Mouse (Mus musculus): ENCODE measurements at regions not wholly inside any gene's neighbourhood (a gene's known extent, or its start where the extent isn't known, plus 50 kb on each side); places are given as distances from the start of the nearest gene placed in this dataset.

- H3K27ac ChIP-seq (ENCODE audit: insufficient read depth, low read length): no peak overlapping the region
- H3K4me3 ChIP-seq (ENCODE audit: extremely low read depth, insufficient read depth, insufficient read length): no peak overlapping the region
- DNase-seq (ENCODE audit: low read depth in 1 of 2, low spot score in 2 of 2): no peak
- no peaks in the 10 kb centered on the region for H3K4me1 ChIP-seq (ENCODE audit: control insufficient read depth, insufficient read depth, insufficient read length)
- WGBS: 62% methylated on average over 5 of the region's 5 CpGs
- TF ChIP-seq CTCF (IDR thresholded peaks at IDR 0.05; ENCODE audit: extremely low read depth, insufficient read depth, insufficient read length, insufficient replicate concordance) (no peak), POLR2A (IDR thresholded peaks at IDR 0.05; ENCODE audit: low read depth, low read length) (no peak)
- no peaks in the 10 kb centered on the region for H3K27me3 ChIP-seq (ENCODE audit: control insufficient read depth, insufficient read depth, low read length)
- no peaks in the 10 kb centered on the region for H3K36me3 ChIP-seq (ENCODE audit: control insufficient read depth, insufficient read depth, low read length)
Measured at GRCm38 (mm10) chr4:45689572-45689971, 109.2 kb upstream of the Aldh1b1 start.

GRCm38 (mm10) chr4:45688233-45688632 lies 110.6 kb upstream of the Aldh1b1 start:
- 14% methylated on average over 7 of the region's 7 CpGs for WGBS

GRCm38 (mm10) chr4:45685031-45685430 lies 113.8 kb upstream of the Aldh1b1 start:
- H3K27ac ChIP-seq (ENCODE audit: insufficient read depth, low read length): no peak overlapping the region
- no peaks in the 10 kb centered on the region for H3K4me1 ChIP-seq (ENCODE audit: control insufficient read depth, insufficient read depth, insufficient read length)
- WGBS: 85% methylated on average over 3 of the region's 3 CpGs
- no peaks in the 10 kb centered on the region for H3K27me3 ChIP-seq (ENCODE audit: control insufficient read depth, insufficient read depth, low read length)
- TF ChIP-seq POLR2A (IDR thresholded peaks at IDR 0.05; ENCODE audit: low read depth, low read length) (no peak), CTCF (IDR thresholded peaks at IDR 0.05; ENCODE audit: extremely low read depth, insufficient read depth, insufficient read length, insufficient replicate concordance) (no peak)
- H3K4me3 ChIP-seq (ENCODE audit: extremely low read depth, insufficient read depth, insufficient read length): no peak overlapping the region
- DNase-seq (ENCODE audit: low read depth in 1 of 2, low spot score in 2 of 2): no peak
- H3K36me3 ChIP-seq (ENCODE audit: control insufficient read depth, insufficient read depth, low read length): no peaks in the 10 kb centered on the region

More at GRCm38 (mm10) chr4:45688233-45688632, 110.6 kb upstream of the Aldh1b1 start:
- H3K4me3 ChIP-seq (ENCODE audit: extremely low read depth, insufficient read depth, insufficient read length): no peak overlapping the region
- H3K27me3 ChIP-seq (ENCODE audit: control insufficient read depth, insufficient read depth, low read length): no peaks in the 10 kb centered on the region
- TF ChIP-seq CTCF (IDR thresholded peaks at IDR 0.05; ENCODE audit: extremely low read depth, insufficient read depth, insufficient read length, insufficient replicate concordance) (no peak), POLR2A (IDR thresholded peaks at IDR 0.05; ENCODE audit: low read depth, low read length) (no peak)
- H3K27ac ChIP-seq (ENCODE audit: insufficient read depth, low read length): no peak overlapping the region
- H3K4me1 ChIP-seq (ENCODE audit: control insufficient read depth, insufficient read depth, insufficient read length): no peaks in the 10 kb centered on the region
- no peak for DNase-seq (ENCODE audit: low read depth in 1 of 2, low spot score in 2 of 2)
- H3K36me3 ChIP-seq (ENCODE audit: control insufficient read depth, insufficient read depth, low read length): no peaks in the 10 kb centered on the region

DNA sequence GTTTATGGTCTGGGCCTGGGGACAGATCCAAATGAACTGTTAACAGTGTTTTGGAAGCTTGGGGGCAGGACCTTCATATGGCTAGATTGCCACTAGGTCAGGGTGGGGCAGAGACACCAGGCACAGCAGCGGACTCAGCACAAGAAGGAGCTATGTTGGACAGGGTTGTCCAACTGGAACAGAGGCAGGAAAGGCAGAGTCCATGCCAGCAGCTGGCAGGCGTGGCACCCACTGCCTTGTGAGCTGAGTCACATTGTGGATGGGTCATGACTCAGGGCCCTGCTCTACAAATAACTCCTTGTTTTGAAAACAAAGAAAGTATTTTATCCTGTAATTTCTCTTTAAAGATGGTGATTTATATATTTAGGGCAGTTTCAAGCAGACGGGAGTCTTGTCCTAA lies 115.6 kb upstream of the Aldh1b1 start:
- H3K4me3 ChIP-seq (ENCODE audit: extremely low read depth, insufficient read depth, insufficient read length): no peak overlapping the region
- WGBS: 78% methylated on average over 3 of the region's 3 CpGs
- H3K27ac ChIP-seq (ENCODE audit: insufficient read depth, low read length): no peak overlapping the region
- H3K27me3 ChIP-seq (ENCODE audit: control insufficient read depth, insufficient read depth, low read length): no peaks in the 10 kb centered on the region
- no peaks in the 10 kb centered on the region for H3K4me1 ChIP-seq (ENCODE audit: control insufficient read depth, insufficient read depth, insufficient read length)
- no peaks in the 10 kb centered on the region for H3K36me3 ChIP-seq (ENCODE audit: control insufficient read depth, insufficient read depth, low read length)
- no peak for DNase-seq (ENCODE audit: low read depth in 1 of 2, low spot score in 2 of 2)
- no peak for TF ChIP-seq POLR2A (IDR thresholded peaks at IDR 0.05; ENCODE audit: low read depth, low read length)
- no peak for TF ChIP-seq CTCF (IDR thresholded peaks at IDR 0.05; ENCODE audit: extremely low read depth, insufficient read depth, insufficient read length, insufficient replicate concordance)

GRCm38 (mm10) chr4:45682746-45683145 lies 116.1 kb upstream of the Aldh1b1 start:
- Histone ChIP-seq H3K27me3 (ENCODE audit: control insufficient read depth, insufficient read depth, low read length) (no peaks in the 10 kb centered on the region), H3K4me1 (ENCODE audit: control insufficient read depth, insufficient read depth, insufficient read length) (no peaks in the 10 kb centered on the region), H3K27ac (ENCODE audit: insufficient read depth, low read length) (no peak overlapping the region), H3K4me3 (ENCODE audit: extremely low read depth, insufficient read depth, insufficient read length) (no peak overlapping the region), H3K36me3 (ENCODE audit: control insufficient read depth, insufficient read depth, low read length) (no peaks in the 10 kb centered on the region)
- no peak for TF ChIP-seq POLR2A (IDR thresholded peaks at IDR 0.05; ENCODE audit: low read depth, low read length)
- no peak for TF ChIP-seq CTCF (IDR thresholded peaks at IDR 0.05; ENCODE audit: extremely low read depth, insufficient read depth, insufficient read length, insufficient replicate concordance)
- 90% methylated on average over 8 of the region's 8 CpGs for WGBS
- no peak for DNase-seq (ENCODE audit: low read depth in 1 of 2, low spot score in 2 of 2)

- TF ChIP-seq CTCF (IDR thresholded peaks at IDR 0.05; ENCODE audit: extremely low read depth, insufficient read depth, insufficient read length, insufficient replicate concordance) (no peak), POLR2A (IDR thresholded peaks at IDR 0.05; ENCODE audit: low read depth, low read length) (no peak)
- no peak overlapping the region for H3K27ac ChIP-seq (ENCODE audit: insufficient read depth, low read length)
- no peaks in the 10 kb centered on the region for H3K36me3 ChIP-seq (ENCODE audit: control insufficient read depth, insufficient read depth, low read length)
- H3K4me3 ChIP-seq (ENCODE audit: extremely low read depth, insufficient read depth, insufficient read length): no peak overlapping the region
- no peaks in the 10 kb centered on the region for H3K4me1 ChIP-seq (ENCODE audit: control insufficient read depth, insufficient read depth, insufficient read length)
- WGBS: 88% methylated on average over 6 of the region's 6 CpGs
- no peaks in the 10 kb centered on the region for H3K27me3 ChIP-seq (ENCODE audit: control insufficient read depth, insufficient read depth, low read length)
- no peak for DNase-seq (ENCODE audit: low read depth in 1 of 2, low spot score in 2 of 2)
Measured at GRCm38 (mm10) chr4:45676137-45676536, 122.7 kb upstream of the Aldh1b1 start.

DNA sequence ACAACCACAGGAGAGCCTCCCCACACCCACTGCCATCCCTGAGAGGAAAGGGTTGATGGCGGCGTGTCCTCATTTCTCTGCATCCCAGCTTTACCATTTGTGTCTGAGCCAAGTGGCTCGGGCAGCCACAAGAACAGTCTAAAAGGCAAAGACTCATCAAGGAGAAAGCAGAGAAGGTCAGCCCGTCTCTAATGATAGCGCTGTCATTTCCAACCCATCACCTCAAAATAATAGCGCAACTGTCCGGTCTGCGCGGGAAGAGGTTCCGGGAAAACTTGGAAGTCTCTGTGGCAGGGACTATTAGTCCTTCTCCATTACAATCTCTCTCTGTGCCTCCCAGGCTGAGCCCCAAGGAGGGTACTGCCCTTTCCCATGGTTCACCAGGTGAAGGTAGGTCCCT lies 124.5 kb upstream of the Aldh1b1 start:
- Histone ChIP-seq H3K4me3 (ENCODE audit: extremely low read depth, insufficient read depth, insufficient read length) (no peak overlapping the region), H3K36me3 (ENCODE audit: control insufficient read depth, insufficient read depth, low read length) (no peaks in the 10 kb centered on the region), H3K4me1 (ENCODE audit: control insufficient read depth, insufficient read depth, insufficient read length) (no peaks in the 10 kb centered on the region), H3K27me3 (ENCODE audit: control insufficient read depth, insufficient read depth, low read length) (no peaks in the 10 kb centered on the region), H3K27ac (ENCODE audit: insufficient read depth, low read length) (no peak overlapping the region)
- DNase-seq (ENCODE audit: low read depth in 1 of 2, low spot score in 2 of 2): no peak
- no peak for TF ChIP-seq CTCF (IDR thresholded peaks at IDR 0.05; ENCODE audit: extremely low read depth, insufficient read depth, insufficient read length, insufficient replicate concordance)
- TF ChIP-seq POLR2A (IDR thresholded peaks at IDR 0.05; ENCODE audit: low read depth, low read length): no peak
- WGBS: 91% methylated on average over 10 of the region's 10 CpGs
